Comparison of ENCODE assay signal across 24 mouse cellular contexts in genomic region chr11:67040483-67040882, GRCm38 (mm10).
"Had no signal": no experiment of that assay in that cellular context is flagged by ENCODE, and none has a peak within 500 bp of the region (broad histone marks: within the 10 kb centered on the region; RNA-seq: fewer than 3 reads in every experiment).

No protein-coding gene starts in this region.

- ATAC-seq: liver, embryonic 12.5 days had no signal

- DNase-seq: kidney, postnatal 25 days; layer of hippocampus, adult 9-11 months; liver; lung, adult 18-20 months; lung, postnatal 10 days; lung, postnatal 36 days; midbrain, embryonic 14.5 days; right cerebral cortex, adult 18-20 months; right cerebral cortex, postnatal 14 days; right cerebral cortex, postnatal 4 days; thymus, adult 2 months; thymus, postnatal 14 days had no signal

- H3K4me2 ChIP-seq: limb, embryonic 13.5 days; liver, embryonic 12.5 days; liver, embryonic 15.5 days; lung, embryonic 15.5 days; neural tube, embryonic 12.5 days; neural tube, embryonic 15.5 days had no signal

- H3K27ac ChIP-seq: kidney, postnatal 0 days; layer of hippocampus, adult 2 months; limb, embryonic 10.5 days; limb, embryonic 13.5 days; liver, embryonic 12.5 days; liver, embryonic 15.5 days; lung, embryonic 15.5 days; midbrain, embryonic 10.5 days; neural tube, embryonic 12.5 days; neural tube, embryonic 15.5 days; stomach, postnatal 0 days had no signal

- H3K9ac ChIP-seq: limb, embryonic 13.5 days; liver, embryonic 12.5 days; liver, embryonic 15.5 days; lung, embryonic 15.5 days; neural tube, embryonic 12.5 days; neural tube, embryonic 15.5 days had no signal

- H3K27me3 ChIP-seq: limb, embryonic 13.5 days; liver, embryonic 12.5 days; liver, embryonic 15.5 days; lung, embryonic 15.5 days; megakaryocyte, embryonic 14.5 days; neural tube, embryonic 12.5 days; neural tube, embryonic 15.5 days had no signal

- H3K9me3 ChIP-seq: limb, embryonic 10.5 days; limb, embryonic 13.5 days; liver, embryonic 12.5 days; liver, embryonic 15.5 days; lung, embryonic 15.5 days; megakaryocyte, embryonic 14.5 days; midbrain, embryonic 10.5 days; neural tube, embryonic 12.5 days; neural tube, embryonic 15.5 days had no signal

- H3K4me3 ChIP-seq: layer of hippocampus, adult 2 months; limb, embryonic 10.5 days; limb, embryonic 13.5 days; liver, embryonic 12.5 days; liver, embryonic 15.5 days; lung, embryonic 15.5 days; megakaryocyte, embryonic 14.5 days; midbrain, embryonic 10.5 days; neural tube, embryonic 12.5 days; neural tube, embryonic 15.5 days had no signal

- H3K4me1 ChIP-seq: limb, embryonic 10.5 days; limb, embryonic 13.5 days; lung, embryonic 15.5 days; neural tube, embryonic 12.5 days; neural tube, embryonic 15.5 days had no signal
